Mouse (Mus musculus): Measurements from ENCODE around the gene Abca2. TPM values are rescaled to one million over a fixed set of nuclear protein-coding genes. Genes with fewer than 3 reads are reported as not detected.

Abca2 gene
- polyA plus RNA-seq, 1 experiment from 2014 or later = 10.1 TPM

DNA sequence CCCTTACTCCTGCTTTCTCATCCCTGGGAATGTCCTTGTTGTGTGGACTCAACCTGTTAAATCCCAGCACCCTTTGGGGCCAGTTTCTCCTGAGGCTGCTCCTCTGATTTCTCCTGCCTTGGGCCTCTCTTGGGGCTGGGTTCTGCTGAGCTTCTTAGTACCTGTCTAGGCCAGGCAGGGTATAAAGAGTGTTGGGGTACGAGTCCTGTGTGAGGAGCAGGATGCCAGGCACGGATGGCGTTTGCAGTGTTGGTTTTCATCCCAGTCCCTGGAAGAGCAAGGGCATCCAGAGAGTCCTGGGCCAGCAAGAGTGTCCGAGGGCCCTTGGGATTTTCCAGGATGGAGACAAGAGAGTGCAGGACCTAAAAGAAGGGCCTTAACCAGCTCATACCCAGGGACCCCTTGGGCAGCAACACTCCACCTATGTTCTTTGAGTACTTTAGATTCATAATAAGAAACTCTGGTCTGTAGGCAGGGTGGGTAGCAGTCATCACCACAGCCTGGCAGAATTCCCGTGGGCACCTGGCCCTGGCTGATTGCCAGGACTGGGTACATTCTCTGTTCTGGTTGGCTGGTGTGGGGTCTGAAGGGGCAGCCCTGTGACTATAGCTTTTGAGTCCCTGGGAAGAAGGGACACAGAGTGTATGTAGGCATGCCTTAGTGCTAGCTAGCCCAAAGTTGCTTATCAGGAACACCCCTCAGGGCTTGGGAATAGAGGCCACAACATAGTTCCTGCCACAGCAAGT is 1.1 kb downstream of the Abca2 start:
- peak overlapping the region; percentile 80 for H3K4me2 ChIP-seq (replicated peaks)
- H3K27ac ChIP-seq = no peak overlapping the region
- no peak for ATAC-seq (ENCODE audit: low FRiP score)
- WGBS = 75% methylated on average over 5 of the region's 5 CpGs
- H3K4me3 ChIP-seq = peak overlapping the region; percentile 63
- no peaks in the 10 kb centered on the region for H3K9me3 ChIP-seq (replicated peaks)
- H3K27me3 ChIP-seq = peaks cover 45% of the 10 kb centered on the region
- peaks cover 31% of the 10 kb centered on the region for H3K4me1 ChIP-seq
- H3K9ac ChIP-seq = peak overlapping the region; percentile 86
- peaks cover 9% of the 10 kb centered on the region; the same call in 1 of the 2 replicates for H3K36me3 ChIP-seq

DNA sequence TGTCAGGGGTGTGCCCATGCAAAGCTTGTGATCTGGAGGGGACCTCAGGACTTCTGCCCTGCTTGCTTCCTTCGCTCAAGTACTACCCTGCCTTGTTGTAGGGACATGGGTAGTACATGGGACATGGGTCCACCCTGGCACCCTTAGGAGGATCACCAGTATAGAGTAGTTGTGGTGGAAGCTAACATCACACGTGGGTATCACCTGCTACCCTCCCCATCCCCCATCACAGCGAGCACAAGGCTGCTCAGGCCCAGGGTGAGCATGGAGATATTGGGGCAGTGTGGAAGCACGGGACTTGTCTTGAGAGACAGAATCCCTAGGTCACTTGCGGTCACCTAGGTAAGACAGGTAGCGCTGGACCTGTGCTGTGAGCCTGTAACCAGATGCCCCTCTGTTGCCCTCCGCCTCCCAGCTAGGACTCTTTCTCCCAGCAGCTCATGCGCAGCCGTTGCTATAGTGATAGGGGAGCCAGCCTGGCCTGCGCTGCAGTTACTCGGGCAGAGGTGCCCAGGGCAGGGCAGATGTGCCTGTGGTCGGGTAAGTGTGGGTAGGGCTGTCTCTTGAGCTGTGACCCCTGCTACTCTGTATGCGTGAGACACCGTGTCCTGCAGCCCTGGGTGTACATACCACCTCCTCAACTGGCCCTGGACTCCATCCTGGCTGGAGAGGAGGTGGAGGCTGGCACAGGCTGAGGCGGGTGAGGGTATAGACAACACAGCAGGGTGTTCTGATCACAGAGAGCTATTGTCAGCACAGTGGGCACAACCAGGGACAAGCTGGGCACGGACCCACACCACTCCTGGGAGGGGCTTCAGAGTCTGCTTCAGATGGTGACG is 2.1 kb downstream of the Abca2 start:
- 56% methylated on average over 17 of the region's 17 CpGs for WGBS
- H3K27me3 ChIP-seq = peaks cover 35% of the 10 kb centered on the region
- H3K9me3 ChIP-seq (replicated peaks) = no peaks in the 10 kb centered on the region
- no peak overlapping the region; the same call in 1 of the 2 replicates for H3K4me3 ChIP-seq
- H3K27ac ChIP-seq = no peak overlapping the region
- no peak overlapping the region for H3K9ac ChIP-seq
- peaks cover 31% of the 10 kb centered on the region for H3K4me1 ChIP-seq
- peaks cover 17% of the 10 kb centered on the region for H3K36me3 ChIP-seq
- ATAC-seq (ENCODE audit: low FRiP score) = peak; percentile 7; the same call in 1 of the 2 replicates
- H3K4me2 ChIP-seq (replicated peaks) = peak overlapping the region; percentile 80

DNA sequence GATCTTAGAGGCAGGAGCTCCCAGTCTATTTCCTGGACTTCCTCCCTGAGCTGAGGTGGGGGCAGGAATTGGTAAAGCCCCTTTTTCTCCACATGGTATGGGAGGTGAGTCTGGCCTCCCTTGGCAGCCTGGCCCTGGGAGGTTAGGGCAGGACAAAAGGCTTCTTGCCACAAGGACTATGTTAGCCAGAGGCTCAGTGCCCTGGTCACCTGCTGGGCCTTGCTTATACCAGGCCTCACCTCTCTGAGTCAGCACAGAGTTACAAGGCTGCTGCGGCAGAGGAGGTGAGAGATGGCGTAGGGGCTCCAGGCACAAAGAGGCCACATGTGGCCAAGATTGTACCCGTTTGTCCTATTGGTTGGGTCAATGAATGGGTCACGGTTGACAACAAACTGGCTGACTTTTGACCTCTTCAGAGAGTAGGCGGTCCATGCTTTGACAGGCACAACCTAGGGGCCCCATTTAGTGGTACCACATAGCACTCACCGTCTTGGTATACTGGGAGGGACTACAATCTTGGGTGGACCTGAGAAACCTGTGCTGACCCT is 2.9 kb downstream of the Abca2 start:
- Histone ChIP-seq H3K4me2 (replicated peaks) (no peak overlapping the region), H3K27me3 (peaks cover 28% of the 10 kb centered on the region), H3K9me3 (replicated peaks) (no peaks in the 10 kb centered on the region), H3K9ac (no peak overlapping the region), H3K27ac (no peak overlapping the region), H3K4me3 (no peak overlapping the region; the same call in 1 of the 2 replicates), H3K36me3 (peaks cover 25% of the 10 kb centered on the region), H3K4me1 (peaks cover 31% of the 10 kb centered on the region)
- 41% methylated on average over 6 of the region's 6 CpGs for WGBS
- no peak for ATAC-seq (ENCODE audit: low FRiP score)

DNA sequence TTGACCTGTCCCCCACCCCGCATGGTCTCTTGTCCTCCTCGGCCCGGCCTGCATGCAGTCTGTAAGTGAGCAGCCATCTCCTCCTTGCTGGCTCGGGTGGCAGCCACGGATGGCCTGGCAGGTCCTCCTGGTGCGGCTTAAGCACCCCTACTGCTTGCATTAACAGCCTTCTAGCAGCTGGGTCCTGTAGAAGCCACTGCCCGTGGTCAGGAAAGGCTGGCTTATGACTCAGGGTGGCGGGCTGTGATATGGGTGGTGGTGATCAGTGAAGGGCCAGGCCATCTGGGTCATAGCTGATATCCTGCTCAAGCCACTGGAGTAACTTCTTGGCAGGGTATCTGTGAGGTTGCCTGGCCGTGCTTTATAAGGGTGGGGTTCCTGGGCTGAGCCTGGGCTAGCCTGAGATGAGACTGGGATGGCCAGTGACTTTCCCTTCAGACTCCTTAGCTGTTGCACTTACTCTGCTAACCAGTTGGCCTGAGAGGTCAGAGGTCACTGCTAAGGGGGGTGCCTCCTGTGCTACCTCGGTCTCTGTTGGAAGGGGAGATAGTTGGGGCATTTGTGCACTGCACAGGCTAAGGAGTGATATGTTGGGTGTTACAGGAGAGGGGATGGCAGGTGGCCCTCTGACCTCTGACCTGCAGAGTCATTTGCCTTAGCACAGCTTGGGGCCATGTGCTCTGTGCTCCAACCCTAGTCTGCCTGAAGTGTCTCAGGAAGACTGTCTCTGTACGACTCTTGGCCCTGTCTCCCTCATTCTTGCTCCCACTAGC is 4.0 kb downstream of the Abca2 start:
- no peak for ATAC-seq (ENCODE audit: low FRiP score)
- no peak overlapping the region for H3K4me3 ChIP-seq
- H3K27ac ChIP-seq = no peak overlapping the region
- no peaks in the 10 kb centered on the region for H3K9me3 ChIP-seq (replicated peaks)
- peaks cover 34% of the 10 kb centered on the region for H3K36me3 ChIP-seq
- no peak overlapping the region for H3K4me2 ChIP-seq (replicated peaks)
- H3K4me1 ChIP-seq = peaks cover 31% of the 10 kb centered on the region
- H3K27me3 ChIP-seq = peaks cover 24% of the 10 kb centered on the region
- 79% methylated on average over 11 of the region's 11 CpGs for WGBS
- no peak overlapping the region for H3K9ac ChIP-seq

DNA sequence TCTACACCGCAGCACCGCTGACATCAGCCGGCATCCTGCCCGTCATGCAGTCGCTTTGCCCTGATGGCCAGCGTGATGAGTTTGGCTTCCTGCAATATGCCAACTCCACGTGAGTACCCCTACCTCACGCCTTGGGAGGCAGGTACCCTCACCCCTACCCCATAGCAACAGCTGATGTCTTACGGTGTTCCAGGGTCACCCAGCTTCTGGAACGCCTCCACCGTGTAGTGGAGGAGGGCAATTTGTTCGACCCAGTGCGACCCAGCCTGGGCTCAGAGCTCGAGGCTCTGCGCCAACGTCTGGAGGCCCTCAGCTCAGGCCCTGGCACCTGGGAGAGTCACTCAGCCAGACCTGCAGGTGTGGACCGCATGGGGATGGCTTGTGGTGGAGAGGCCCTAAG is 4.6 kb downstream of the Abca2 start:
- Histone ChIP-seq H3K27me3 (peaks cover 24% of the 10 kb centered on the region), H3K4me1 (peaks cover 31% of the 10 kb centered on the region), H3K27ac (no peak overlapping the region), H3K9ac (no peak overlapping the region), H3K4me2 (replicated peaks) (no peak overlapping the region), H3K4me3 (no peak overlapping the region), H3K36me3 (peaks cover 40% of the 10 kb centered on the region), H3K9me3 (replicated peaks) (no peaks in the 10 kb centered on the region)
- WGBS = 90% methylated on average over 17 of the region's 17 CpGs
- no peak for ATAC-seq (ENCODE audit: low FRiP score)

DNA sequence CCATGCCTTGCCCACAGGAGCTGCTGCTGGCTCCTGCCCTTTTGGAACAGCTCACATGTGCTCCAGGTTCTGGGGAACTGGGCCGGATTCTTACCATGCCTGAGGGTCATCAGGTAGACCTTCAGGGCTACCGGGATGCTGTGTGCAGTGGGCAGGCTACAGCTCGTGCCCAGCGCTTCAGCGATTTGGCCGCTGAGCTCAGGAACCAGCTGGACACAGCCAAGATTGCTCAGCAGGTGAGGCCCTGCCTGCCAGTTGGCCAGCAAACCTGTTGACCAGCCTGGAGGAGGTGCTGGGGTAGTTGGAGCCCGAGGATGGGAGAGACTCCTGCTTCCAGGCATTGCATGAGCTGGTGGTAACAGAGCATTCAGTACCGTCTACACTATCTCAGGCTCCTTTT is 5.8 kb downstream of the Abca2 start:
- Histone ChIP-seq H3K36me3 (peaks cover 52% of the 10 kb centered on the region), H3K9me3 (replicated peaks) (no peaks in the 10 kb centered on the region), H3K27me3 (peaks cover 22% of the 10 kb centered on the region), H3K27ac (no peak overlapping the region), H3K9ac (no peak overlapping the region), H3K4me2 (replicated peaks) (no peak overlapping the region), H3K4me3 (no peak overlapping the region), H3K4me1 (peaks cover 24% of the 10 kb centered on the region)
- no peak for ATAC-seq (ENCODE audit: low FRiP score)
- WGBS = 90% methylated on average over 8 of the region's 8 CpGs

DNA sequence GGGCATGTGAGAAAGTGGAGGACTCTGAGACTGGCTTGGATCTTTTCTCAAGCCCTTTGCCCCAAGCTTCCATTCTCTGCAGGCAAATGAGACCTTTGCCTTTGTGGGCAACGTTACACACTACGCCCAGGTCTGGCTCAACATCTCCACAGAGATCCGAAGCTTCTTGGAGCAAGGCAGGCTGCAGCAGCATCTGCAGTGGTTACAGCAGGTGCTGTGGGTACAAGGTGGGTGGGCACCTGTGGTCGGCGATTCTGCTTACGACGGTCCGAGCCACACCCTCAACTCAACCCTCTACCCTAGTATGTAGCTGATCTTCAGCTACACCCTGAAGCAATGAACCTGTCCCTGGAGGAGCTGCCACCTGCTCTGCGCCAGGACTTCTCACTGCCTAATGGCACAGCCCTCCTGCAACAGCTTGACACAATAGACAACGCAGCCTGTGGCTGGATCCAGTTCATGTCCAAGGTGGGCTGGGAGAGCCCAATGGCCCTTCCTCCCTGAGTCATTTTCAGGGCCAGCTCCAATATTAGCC is 7.8 kb downstream of the Abca2 start:
- Histone ChIP-seq H3K4me3 (no peak overlapping the region), H3K9ac (no peak overlapping the region), H3K4me2 (replicated peaks) (no peak overlapping the region), H3K27me3 (peaks cover 8% of the 10 kb centered on the region), H3K27ac (no peak overlapping the region), H3K9me3 (replicated peaks) (no peaks in the 10 kb centered on the region), H3K4me1 (peaks cover 3% of the 10 kb centered on the region), H3K36me3 (peaks cover 64% of the 10 kb centered on the region)
- ATAC-seq (ENCODE audit: low FRiP score) = no peak
- 91% methylated on average over 10 of the region's 10 CpGs for WGBS

DNA sequence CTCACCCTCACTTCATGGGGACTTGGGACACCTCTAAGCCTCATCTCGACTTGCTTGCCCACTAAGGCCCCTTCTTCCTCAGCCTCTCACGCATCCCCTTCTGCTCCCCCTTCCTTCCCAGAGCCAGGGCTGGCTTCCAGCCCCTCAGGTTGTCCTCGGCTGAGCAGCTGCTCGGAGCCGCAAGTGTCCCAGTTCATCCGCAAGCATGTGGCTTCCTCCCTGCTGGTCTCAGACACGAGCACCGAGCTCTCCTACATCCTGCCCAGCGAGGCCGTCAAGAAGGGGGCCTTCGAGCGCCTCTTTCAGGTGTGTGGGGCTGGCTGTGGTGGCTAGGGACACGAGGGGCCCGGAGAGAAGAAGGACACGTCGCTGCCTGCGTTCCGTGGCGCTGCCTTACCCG is 12.6 kb downstream of the Abca2 start:
- H3K27me3 ChIP-seq = no peaks in the 10 kb centered on the region

DNA sequence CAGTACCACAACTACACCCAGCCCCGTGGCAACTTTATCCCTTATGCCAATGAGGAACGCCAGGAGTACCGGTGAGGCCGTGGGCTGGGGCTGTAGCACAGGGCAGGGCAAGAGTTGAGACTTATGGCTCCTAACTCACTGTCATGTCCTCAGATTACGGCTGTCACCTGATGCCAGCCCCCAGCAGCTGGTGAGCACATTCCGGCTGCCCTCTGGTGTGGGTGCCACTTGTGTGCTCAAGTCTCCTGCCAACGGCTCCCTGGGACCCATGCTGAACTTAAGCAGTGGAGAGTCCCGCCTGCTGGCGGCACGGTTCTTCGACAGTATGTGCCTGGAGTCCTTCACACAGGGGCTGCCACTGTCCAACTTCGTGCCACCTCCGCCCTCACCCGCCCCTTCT is 14.2 kb downstream of the Abca2 start:
- no peak overlapping the region for H3K4me2 ChIP-seq (replicated peaks)
- H3K27ac ChIP-seq = no peak overlapping the region
- H3K9ac ChIP-seq = no peak overlapping the region
- peaks cover 87% of the 10 kb centered on the region for H3K36me3 ChIP-seq
- no peak for ATAC-seq (ENCODE audit: low FRiP score)
- H3K9me3 ChIP-seq (replicated peaks) = no peaks in the 10 kb centered on the region
- no peaks in the 10 kb centered on the region for H3K27me3 ChIP-seq
- 89% methylated on average over 14 of the region's 14 CpGs for WGBS
- no peaks in the 10 kb centered on the region for H3K4me1 ChIP-seq
- H3K4me3 ChIP-seq = no peak overlapping the region

More for the DNA sequence above, 12.6 kb downstream of the Abca2 start:
- Histone ChIP-seq H3K27ac (no peak overlapping the region), H3K9me3 (replicated peaks) (no peaks in the 10 kb centered on the region), H3K4me2 (replicated peaks) (no peak overlapping the region), H3K4me1 (no peaks in the 10 kb centered on the region), H3K36me3 (peaks cover 86% of the 10 kb centered on the region), H3K9ac (no peak overlapping the region), H3K4me3 (no peak overlapping the region)
- no peak for ATAC-seq (ENCODE audit: low FRiP score)
- 91% methylated on average over 20 of the region's 20 CpGs for WGBS

DNA sequence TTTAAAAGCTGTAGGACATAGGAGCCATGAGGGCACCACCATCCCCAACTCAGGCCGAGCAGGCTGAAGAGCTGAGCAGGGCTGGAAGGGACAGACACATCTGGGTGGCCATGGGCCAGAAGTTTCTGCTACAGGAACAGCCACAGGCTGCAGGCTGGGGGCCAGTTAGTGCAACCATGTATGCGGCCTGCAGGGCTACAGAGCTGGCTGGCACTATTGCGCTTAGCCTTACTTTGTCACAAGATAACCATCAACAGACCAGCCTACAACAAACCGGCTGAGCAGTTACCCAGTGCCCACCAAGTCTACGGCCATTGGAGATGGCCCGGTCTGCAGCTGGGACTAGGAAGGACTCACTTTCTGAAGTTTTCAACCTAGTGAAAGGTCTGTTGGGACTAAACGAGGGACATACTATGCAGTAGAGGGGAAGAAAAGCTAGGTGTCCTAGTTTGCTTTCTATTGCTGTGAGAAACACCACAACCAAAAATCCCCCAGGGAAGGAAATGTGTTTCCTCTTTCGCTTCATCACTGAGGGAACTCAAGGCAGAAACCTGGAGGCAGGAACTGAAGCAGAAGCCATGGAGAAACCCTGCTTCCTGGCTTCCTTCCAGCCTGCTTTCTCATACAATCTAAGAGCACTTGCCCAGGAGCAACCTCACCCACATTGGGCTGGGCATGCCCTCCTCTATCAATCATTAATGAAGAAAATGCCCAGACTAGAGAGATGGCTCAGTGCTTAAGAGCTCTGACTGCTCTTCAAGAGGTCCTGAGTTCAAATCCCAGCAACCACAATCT is 22.5 kb downstream of the Abca2 start:
- ATAC-seq (ENCODE audit: low FRiP score) = no peak
- H3K4me2 ChIP-seq (replicated peaks) = no peak overlapping the region

DNA sequence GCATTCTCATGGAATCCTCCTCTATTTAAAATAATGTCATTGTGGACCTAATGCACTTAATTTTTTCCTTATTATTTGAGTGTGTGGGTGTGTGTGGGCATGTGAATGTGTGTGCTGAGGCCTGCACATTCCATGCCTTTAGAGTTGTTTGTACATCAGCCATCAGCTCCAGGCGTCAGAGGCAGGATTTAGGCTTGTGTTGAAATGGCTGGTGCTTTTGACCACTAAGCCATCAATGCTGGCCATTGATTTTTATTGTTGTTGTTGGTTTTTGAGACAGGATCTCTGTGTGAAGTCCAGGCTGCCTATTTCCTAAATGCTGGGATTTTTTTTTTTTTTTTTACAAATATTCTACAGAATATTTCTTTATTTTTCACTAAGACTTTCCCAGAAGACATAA is 24.4 kb downstream of the Abca2 start:
- H3K27ac ChIP-seq = no peak overlapping the region
- H3K4me1 ChIP-seq = no peaks in the 10 kb centered on the region
- ATAC-seq (ENCODE audit: low FRiP score) = no peak
- WGBS = 51% methylated on average over 1 of the region's 1 CpGs
- H3K36me3 ChIP-seq = peaks cover 7% of the 10 kb centered on the region; the same call in 1 of the 2 replicates
- no peak overlapping the region for H3K4me3 ChIP-seq
- H3K27me3 ChIP-seq = no peaks in the 10 kb centered on the region
- no peak overlapping the region for H3K4me2 ChIP-seq (replicated peaks)
- H3K9me3 ChIP-seq (replicated peaks) = no peaks in the 10 kb centered on the region
- H3K9ac ChIP-seq = no peak overlapping the region

More for the DNA sequence above, 22.5 kb downstream of the Abca2 start:
- WGBS = 87% methylated on average over 8 of the region's 8 CpGs
- H3K4me1 ChIP-seq = no peaks in the 10 kb centered on the region
- H3K36me3 ChIP-seq = peaks cover 20% of the 10 kb centered on the region
- H3K4me3 ChIP-seq = no peak overlapping the region
- no peak overlapping the region for H3K9ac ChIP-seq
- H3K9me3 ChIP-seq (replicated peaks) = no peaks in the 10 kb centered on the region
- H3K27ac ChIP-seq = no peak overlapping the region
- no peaks in the 10 kb centered on the region for H3K27me3 ChIP-seq

Data from hindbrain, embryonic 12.5 days (tissue).